Mouse (Mus musculus): ENCODE measurements around the gene Snx7. TPM values are rescaled to one million over a fixed set of nuclear protein-coding genes. Genes with fewer than 3 reads are reported as not detected.

Gene Snx7
- polyA plus RNA-seq, 1 experiment from 2014 or later: 19.0 TPM

Small RNA genes lying within 50 kb of the gene (microRNA-seq; reads per million reads assigned to microRNA genes)
- gene Gm24811: not detected

Measured in neural tube, embryonic 13.5 days (tissue).